Mouse (Mus musculus) forebrain, embryonic 16.5 days (tissue): Measurements from ENCODE around the gene 1700001F09Rik. TPM values are rescaled to one million over a fixed set of nuclear protein-coding genes. Genes with fewer than 3 reads are reported as not detected.

Experiments used
- polyA plus RNA-seq: library from polyadenylated mRNA; unstranded; fragments of >200 nt; fragmentation: Nextera tagmentation; extraction: Ambion mirVana; gene quantifications from 2 replicates; pipeline ENCODE4 v1.2.1, GENCODE M21; 2015

1700001F09Rik gene
- polyA plus RNA-seq, 1 experiment from 2014 or later, result not detected

Other genes with a start within 250 kb of the 1700001F09Rik start
- not detected in 2 replicates for gene Gm8104, start 247.2 kb downstream of the 1700001F09Rik start, polyA plus RNA-seq
- not detected in 2 replicates for gene Gm7233, start 167.9 kb downstream of the 1700001F09Rik start, polyA plus RNA-seq
- not detected in 2 replicates for gene Gm8122, start 112.5 kb downstream of the 1700001F09Rik start, polyA plus RNA-seq
- gene Gm8126, start 89.2 kb downstream of the 1700001F09Rik start, polyA plus RNA-seq, result not detected in 2 replicates
- not detected in 2 replicates for gene Gm9732, start 72.8 kb downstream of the 1700001F09Rik start, polyA plus RNA-seq
- not detected in 2 replicates for gene Gm8127, start 54.0 kb downstream of the 1700001F09Rik start, polyA plus RNA-seq
- not detected in 2 replicates for gene Gm8138, start 68.5 kb upstream of the 1700001F09Rik start, polyA plus RNA-seq
- gene Gm5799, start 195.8 kb upstream of the 1700001F09Rik start, polyA plus RNA-seq, result not detected in 2 replicates
- not detected in 2 replicates for gene Gm17654, start 231.3 kb upstream of the 1700001F09Rik start, polyA plus RNA-seq